Comparison of ENCODE assay signal across 9 mouse cellular contexts in genomic region chr17:48543301-48543765, GRCm38 (mm10).
DNase-seq lines count a peak whose midpoint lies in the region; ATAC-seq lines count a peak whose summit lies in the region.
"Had no signal": no experiment of that assay in that cellular context is flagged by ENCODE, and none has a peak within 500 bp of the region (broad histone marks: within the 10 kb centered on the region; RNA-seq: fewer than 3 reads in every experiment).

No protein-coding gene starts in this region.

- no peak overlapping the region for H3K9ac ChIP-seq in midbrain, embryonic 14.5 days (replicated peaks; ENCODE audit: low read length)
- H3K9ac ChIP-seq in midbrain, embryonic 11.5 days (ENCODE audit: low read length): no peak overlapping the region
- H3K9ac ChIP-seq in heart, embryonic 12.5 days: no peak overlapping the region
- H3K9ac ChIP-seq: heart, embryonic 15.5 days had no signal

- no peaks in the 10 kb centered on the region for H3K4me1 ChIP-seq in midbrain, embryonic 14.5 days (ENCODE audit: control insufficient read depth, insufficient read depth, low read length)
- H3K4me1 ChIP-seq in midbrain, embryonic 11.5 days (ENCODE audit: control insufficient read depth, insufficient read depth, low read length): no peaks in the 10 kb centered on the region
- H3K4me1 ChIP-seq in heart, embryonic 12.5 days (replicated peaks): no peaks in the 10 kb centered on the region
- H3K4me1 ChIP-seq: heart, embryonic 15.5 days had no signal

- H3K27ac ChIP-seq in midbrain, embryonic 14.5 days (replicated peaks; ENCODE audit: low read depth, low read length): no peak overlapping the region
- no peak overlapping the region for H3K27ac ChIP-seq in midbrain, embryonic 11.5 days (ENCODE audit: low read depth, low read length)
- H3K27ac ChIP-seq in heart, embryonic 12.5 days (ENCODE audit: poor library complexity, severe bottlenecking): no peak overlapping the region
- H3K27ac ChIP-seq: heart, embryonic 15.5 days had no signal

- no peak overlapping the region for H3K4me3 ChIP-seq in midbrain, embryonic 14.5 days (replicated peaks; ENCODE audit: low read depth, low read length)
- no peak overlapping the region for H3K4me3 ChIP-seq in midbrain, embryonic 11.5 days (ENCODE audit: low read depth, low read length)
- H3K4me3 ChIP-seq in heart, embryonic 12.5 days: no peak overlapping the region
- H3K4me3 ChIP-seq: heart, embryonic 15.5 days had no signal

- no peaks in the 10 kb centered on the region for H3K27me3 ChIP-seq in midbrain, embryonic 14.5 days (ENCODE audit: control insufficient read depth, insufficient read depth, low read length)
- no peaks in the 10 kb centered on the region for H3K27me3 ChIP-seq in midbrain, embryonic 11.5 days (ENCODE audit: control insufficient read depth, insufficient read depth, low read length)
- peaks cover 19% of the 10 kb centered on the region for H3K27me3 ChIP-seq in heart, embryonic 12.5 days (replicated peaks)
- H3K27me3 ChIP-seq: heart, embryonic 15.5 days had no signal

- no peak for ATAC-seq in midbrain, embryonic 14.5 days (ENCODE audit: low FRiP score, low TSS enrichment)
- no peak for ATAC-seq in midbrain, embryonic 11.5 days (ENCODE audit: low FRiP score)
- ATAC-seq in heart, embryonic 12.5 days (ENCODE audit: insufficient number of reproducible peaks, low FRiP score): no peak

- peak; percentile 24 for DNase-seq in midbrain, embryonic 14.5 days
- DNase-seq in midbrain, embryonic 11.5 days (ENCODE audit: low spot score, missing footprints): no peak
- DNase-seq in kidney, adult 9 months: peak; percentile 33
- peak; percentile 75 to 77 for DNase-seq in left cerebral cortex, postnatal 36 days (ENCODE audit: low spot score in 2 of 2)
- DNase-seq in telencephalon, adult 2 months (ENCODE audit: low read depth, low spot score): peak; percentile 81
- no peak for DNase-seq in heart, postnatal 4 days
- DNase-seq in heart, adult 9 months (ENCODE audit: low spot score in 2 of 2): no peak

- 79% methylated on average over 15 of the region's 15 CpGs for WGBS in midbrain, embryonic 14.5 days
- WGBS in midbrain, embryonic 11.5 days: 81% methylated on average over 14 of the region's 15 CpGs
- WGBS in heart, embryonic 12.5 days: 67% methylated on average over 15 of the region's 15 CpGs

- intact Hi-C loops in left cerebral cortex, postnatal 36 days (cut with DNase I): loop anchor here (2.0 to 10.0 kb wide), 2 partner anchors 231 to 389 kb away; partner anchors contain the start of gene Lrfn2

- 0 out of 2 replicates have a peak overlapping the region, but pooled peaks have one; percentile 10 for H3K4me2 ChIP-seq in midbrain, embryonic 14.5 days (ENCODE audit: low read length)
- no peak overlapping the region for H3K4me2 ChIP-seq in midbrain, embryonic 11.5 days
- no peak overlapping the region for H3K4me2 ChIP-seq in heart, embryonic 12.5 days
- H3K4me2 ChIP-seq: heart, embryonic 15.5 days had no signal

- H3K9me3 ChIP-seq in midbrain, embryonic 14.5 days (ENCODE audit: control insufficient read depth, low read length): no peaks in the 10 kb centered on the region
- no peaks in the 10 kb centered on the region for H3K9me3 ChIP-seq in midbrain, embryonic 11.5 days (ENCODE audit: control insufficient read depth, low read length)
- no peaks in the 10 kb centered on the region for H3K9me3 ChIP-seq in heart, embryonic 12.5 days (replicated peaks)
- H3K9me3 ChIP-seq: heart, embryonic 15.5 days had no signal

- no peaks in the 10 kb centered on the region for H3K36me3 ChIP-seq in midbrain, embryonic 14.5 days (ENCODE audit: control insufficient read depth, insufficient read depth, low read length)
- H3K36me3 ChIP-seq in midbrain, embryonic 11.5 days (ENCODE audit: control insufficient read depth, insufficient read depth, low read length): no peaks in the 10 kb centered on the region
- no peaks in the 10 kb centered on the region for H3K36me3 ChIP-seq in heart, embryonic 12.5 days
- H3K36me3 ChIP-seq: heart, embryonic 15.5 days had no signal

Comparison
In these comparisons a context has a peak if more than half of its experiments do, and no peak if none do; other contexts are left out.
1. DNase-seq: peak in midbrain, embryonic 14.5 days (single experiment), kidney, adult 9 months (single experiment), left cerebral cortex, postnatal 36 days (2 of 2) and telencephalon, adult 2 months (single experiment); none in midbrain, embryonic 11.5 days (single experiment), heart, postnatal 4 days (single experiment) and heart, adult 9 months (0 of 2).